Mouse (Mus musculus) heart, embryonic 15.5 days (tissue): Measurements from ENCODE around the gene Smim11. TPM values are rescaled to one million over a fixed set of nuclear protein-coding genes. Genes with fewer than 3 reads are reported as not detected.

Experiments used
- ATAC-seq: fragments of 200-750 bp; cut with Nextera tagmentation; replicated peaks from 2 replicates; pipeline ENCODE4 v1.8.0; 2017; ENCODE audit warnings: low read depth, moderate TSS enrichment; ENCODE audit not compliant: insufficient number of reproducible peaks, insufficient read depth, low FRiP score
- H3K27ac ChIP-seq: fragments of 300-500 bp; sonication (generic); 2 replicates; pipeline ENCODE4 v1.5.1; 2015; ENCODE audit warnings: mild to moderate bottlenecking, inconsistent platforms
- H3K27me3 ChIP-seq: fragments of 300-500 bp; sonication (generic); 2 replicates; pipeline ENCODE4 v1.6.1; 2015; ENCODE audit warnings: inconsistent platforms
- H3K36me3 ChIP-seq: fragments of 300-500 bp; sonication (generic); 2 replicates; pipeline ENCODE4 v1.6.1; 2015; ENCODE audit warnings: mild to moderate bottlenecking, inconsistent platforms
- H3K4me1 ChIP-seq: fragments of 300-500 bp; sonication (generic); replicated peaks from 2 replicates; pipeline ENCODE4 v1.6.1; 2015; ENCODE audit warnings: inconsistent platforms
- H3K4me2 ChIP-seq: fragments of 300-500 bp; sonication (generic); 2 replicates; pipeline ENCODE4 v1.6.1; 2015; ENCODE audit warnings: inconsistent platforms, mild to moderate bottlenecking, moderate library complexity
- H3K4me3 ChIP-seq: fragments of 300-500 bp; sonication (generic); 2 replicates; pipeline ENCODE4 v1.5.1; 2015; ENCODE audit warnings: mild to moderate bottlenecking, inconsistent platforms
- H3K9ac ChIP-seq: fragments of 300-500 bp; sonication (generic); 2 replicates; pipeline ENCODE4 v1.6.1; 2015; ENCODE audit warnings: mild to moderate bottlenecking, inconsistent platforms
- H3K9me3 ChIP-seq: fragments of 300-500 bp; sonication (generic); replicated peaks from 2 replicates; pipeline ENCODE4 v1.6.1; 2016; ENCODE audit warnings: inconsistent platforms
- WGBS: fragments of 180-500 bp; shearing (Covaris S2); methylation state at CpG from one replicate; pipeline ENCODE4 v1.1.7; 2015; ENCODE audit warnings: mixed read lengths; 5-methylcytosine and 5-hydroxymethylcytosine counted together
- polyA plus RNA-seq: library from polyadenylated mRNA; unstranded; fragments of >200 nt; fragmentation: Nextera tagmentation; extraction: Ambion mirVana; gene quantifications from 2 replicates; pipeline ENCODE4 v1.2.1, GENCODE M21; 2015

Gene Smim11
- polyA plus RNA-seq, 1 experiment from 2014 or later, result 145 TPM

GRCm38 (mm10) chr16:92319353-92320109 lies 18.4 kb downstream of the Smim11 start:
- Histone ChIP-seq H3K27me3 (no peaks in the 10 kb centered on the region), H3K9ac (no peak overlapping the region), H3K36me3 (no peaks in the 10 kb centered on the region), H3K4me2 (no peak overlapping the region), H3K4me3 (no peak overlapping the region), H3K27ac (no peak overlapping the region), H3K9me3 (no peaks in the 10 kb centered on the region), H3K4me1 (peaks cover under 1% of the 10 kb centered on the region)
- ATAC-seq, result no peak
- 62% methylated on average over 20 of the region's 20 CpGs for WGBS

- no peak for ATAC-seq
- no peaks in the 10 kb centered on the region for H3K4me1 ChIP-seq
- no peaks in the 10 kb centered on the region for H3K36me3 ChIP-seq
- H3K27ac ChIP-seq, result no peak overlapping the region
- WGBS, result 72% methylated on average over 3 of the region's 3 CpGs
- no peak overlapping the region for H3K4me2 ChIP-seq
- H3K9me3 ChIP-seq, result no peaks in the 10 kb centered on the region
- no peak overlapping the region for H3K9ac ChIP-seq
- no peaks in the 10 kb centered on the region for H3K27me3 ChIP-seq
- H3K4me3 ChIP-seq, result no peak overlapping the region
Measured at GRCm38 (mm10) chr16:92320361-92320760, 19.3 kb downstream of the Smim11 start.

GRCm38 (mm10) chr16:92321341-92321740 lies 20.3 kb downstream of the Smim11 start, which contains the start of gene Fam243:
TSS of gene Fam243 (minus strand) at chr16:92321441.
- Histone ChIP-seq H3K27ac (no peak within 1 kb of the TSS), H3K9me3 (no peaks in the 10 kb centered on the region), H3K4me1 (no peaks in the 10 kb centered on the region), H3K27me3 (no peaks in the 10 kb centered on the region), H3K36me3 (no peaks in the 10 kb centered on the region), H3K4me3 (no peak within 1 kb of the TSS), H3K4me2 (no peak within 1 kb of the TSS), H3K9ac (no peak within 1 kb of the TSS)
- 90% methylated on average over 8 of the region's 8 CpGs for WGBS
- ATAC-seq, result no peak

- Histone ChIP-seq H3K9me3 (no peaks in the 10 kb centered on the region), H3K36me3 (no peaks in the 10 kb centered on the region), H3K4me3 (no peak overlapping the region), H3K4me1 (no peaks in the 10 kb centered on the region), H3K9ac (no peak overlapping the region), H3K4me2 (no peak overlapping the region), H3K27ac (no peak overlapping the region), H3K27me3 (no peaks in the 10 kb centered on the region)
- 62% methylated on average over 7 of the region's 7 CpGs for WGBS
- no peak for ATAC-seq
Measured at GRCm38 (mm10) chr16:92324309-92325061, 23.4 kb downstream of the Smim11 start.

GRCm38 (mm10) chr16:92325062-92325406 lies 23.9 kb downstream of the Smim11 start:
- Histone ChIP-seq H3K36me3 (no peaks in the 10 kb centered on the region), H3K4me1 (no peaks in the 10 kb centered on the region), H3K9ac (no peak overlapping the region), H3K4me3 (no peak overlapping the region), H3K27ac (no peak overlapping the region), H3K27me3 (no peaks in the 10 kb centered on the region), H3K9me3 (no peaks in the 10 kb centered on the region), H3K4me2 (no peak overlapping the region)
- ATAC-seq, result no peak
- WGBS, result 50% methylated on average over 1 of the region's 1 CpGs

GRCm38 (mm10) chr16:92327911-92328310 lies 26.8 kb downstream of the Smim11 start:
- H3K36me3 ChIP-seq, result no peaks in the 10 kb centered on the region
- no peak overlapping the region for H3K4me2 ChIP-seq
- 86% methylated on average over 10 of the region's 10 CpGs for WGBS
- no peak overlapping the region for H3K9ac ChIP-seq
- no peak overlapping the region for H3K4me3 ChIP-seq
- no peak for ATAC-seq
- H3K4me1 ChIP-seq, result 0 out of 2 replicates have a peak, but pooled peaks cover 5% of the 10 kb centered on the region
- H3K9me3 ChIP-seq, result no peaks in the 10 kb centered on the region
- H3K27me3 ChIP-seq, result no peaks in the 10 kb centered on the region
- no peak overlapping the region for H3K27ac ChIP-seq

GRCm38 (mm10) chr16:92330966-92331365 lies 29.9 kb downstream of the Smim11 start:
- ATAC-seq, result no peak
- WGBS, result 55% methylated on average over 5 of the region's 5 CpGs

GRCm38 (mm10) chr16:92334600-92334999 lies 33.5 kb downstream of the Smim11 start:
- no peak overlapping the region for H3K9ac ChIP-seq
- H3K36me3 ChIP-seq, result no peaks in the 10 kb centered on the region
- no peak overlapping the region for H3K4me3 ChIP-seq
- H3K4me2 ChIP-seq, result no peak overlapping the region; the same call in 1 of the 2 replicates
- peaks cover 11% of the 10 kb centered on the region for H3K4me1 ChIP-seq
- no peak for ATAC-seq
- no peaks in the 10 kb centered on the region for H3K27me3 ChIP-seq
- WGBS, result 60% methylated on average over 9 of the region's 9 CpGs
- no peaks in the 10 kb centered on the region for H3K9me3 ChIP-seq
- no peak overlapping the region for H3K27ac ChIP-seq

More at GRCm38 (mm10) chr16:92330966-92331365, 29.9 kb downstream of the Smim11 start:
- H3K27me3 ChIP-seq, result no peaks in the 10 kb centered on the region
- H3K4me1 ChIP-seq, result 0 out of 2 replicates have a peak, but pooled peaks cover 5% of the 10 kb centered on the region
- no peaks in the 10 kb centered on the region for H3K36me3 ChIP-seq
- no peak overlapping the region for H3K4me3 ChIP-seq
- H3K9ac ChIP-seq, result no peak overlapping the region
- H3K9me3 ChIP-seq, result no peaks in the 10 kb centered on the region
- H3K4me2 ChIP-seq, result no peak overlapping the region
- peak overlapping the region; percentile 32 for H3K27ac ChIP-seq

- Histone ChIP-seq H3K27me3 (no peaks in the 10 kb centered on the region), H3K36me3 (no peaks in the 10 kb centered on the region), H3K4me2 (no peak overlapping the region), H3K9ac (no peak overlapping the region), H3K9me3 (no peaks in the 10 kb centered on the region), H3K27ac (no peak overlapping the region), H3K4me1 (peaks cover 23% of the 10 kb centered on the region), H3K4me3 (no peak overlapping the region)
- WGBS, result 7% methylated on average over 9 of the region's 9 CpGs
- no peak for ATAC-seq
Measured at GRCm38 (mm10) chr16:92336280-92336679, 35.2 kb downstream of the Smim11 start.

- Histone ChIP-seq H3K9ac (peak overlapping the region; percentile 36), H3K4me3 (peak overlapping the region; percentile 38), H3K4me2 (peak overlapping the region; percentile 61), H3K4me1 (peaks cover 32% of the 10 kb centered on the region), H3K36me3 (no peaks in the 10 kb centered on the region), H3K9me3 (no peaks in the 10 kb centered on the region), H3K27ac (peak overlapping the region; percentile 87), H3K27me3 (no peaks in the 10 kb centered on the region)
- 15% methylated on average over 27 of the region's 27 CpGs for WGBS
- ATAC-seq, result peak; percentile 58
Measured at GRCm38 (mm10) chr16:92340612-92341511, 39.8 kb downstream of the Smim11 start.

GRCm38 (mm10) chr16:92345177-92345576 lies 44.1 kb downstream of the Smim11 start:
- H3K27me3 ChIP-seq, result no peaks in the 10 kb centered on the region
- H3K4me2 ChIP-seq, result no peak overlapping the region
- H3K9ac ChIP-seq, result 0 out of 2 replicates have a peak overlapping the region, but pooled peaks have one; percentile 9
- H3K36me3 ChIP-seq, result no peaks in the 10 kb centered on the region
- H3K4me3 ChIP-seq, result no peak overlapping the region
- no peaks in the 10 kb centered on the region for H3K9me3 ChIP-seq
- H3K27ac ChIP-seq, result peak overlapping the region; percentile 97
- WGBS, result 17% methylated on average over 11 of the region's 11 CpGs
- peaks cover 32% of the 10 kb centered on the region for H3K4me1 ChIP-seq
- ATAC-seq, result peak; percentile 82
